ENCODE assay signal across 9 mouse cellular contexts in the genomic region with DNA sequence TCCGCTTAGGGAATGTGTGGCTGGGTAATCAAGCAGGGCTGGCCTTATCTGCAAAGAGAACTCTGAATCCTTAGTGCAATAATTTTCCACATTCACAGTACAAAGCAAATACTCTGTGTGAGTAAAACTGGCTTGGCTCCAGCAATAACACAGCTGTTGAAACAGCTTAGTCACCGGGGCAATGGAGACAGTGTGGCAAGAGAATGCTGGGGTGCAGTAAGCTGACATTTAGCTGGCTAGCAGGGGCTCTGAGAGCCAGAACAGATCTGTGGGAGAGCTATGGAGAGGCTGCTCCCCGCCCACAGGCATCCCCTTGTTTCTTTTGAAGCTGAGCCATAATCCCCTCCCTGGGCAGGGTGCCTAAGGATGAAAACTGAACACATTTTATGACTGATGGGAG. TPM values are rescaled to one million over a fixed set of nuclear protein-coding genes. Genes with fewer than 3 reads are reported as not detected.
DNase-seq lines count a peak whose midpoint lies in the region; ATAC-seq lines count a peak whose summit lies in the region.
"Had no signal": no experiment of that assay in that cellular context is flagged by ENCODE, and none has a peak within 500 bp of the region (broad histone marks: within the 10 kb centered on the region; RNA-seq: fewer than 3 reads in every experiment).

No protein-coding gene starts in this region.

- no peak overlapping the region for H3K4me3 ChIP-seq in hindbrain, embryonic 13.5 days

- 17% methylated on average over 3 of the region's 3 CpGs for WGBS in hindbrain, embryonic 13.5 days

- H3K9me3 ChIP-seq in hindbrain, embryonic 13.5 days, result no peaks in the 10 kb centered on the region

- H3K4me2 ChIP-seq in hindbrain, embryonic 13.5 days, result no peak overlapping the region

- H3K36me3 ChIP-seq in hindbrain, embryonic 13.5 days, result no peaks in the 10 kb centered on the region

- peaks cover 10% of the 10 kb centered on the region for H3K4me1 ChIP-seq in hindbrain, embryonic 13.5 days (replicated peaks)

- H3K27me3 ChIP-seq in hindbrain, embryonic 13.5 days, result no peaks in the 10 kb centered on the region

- DNase-seq in NIH3T3 (ENCODE audit: low read depth), result peak; percentile 97
- peak; percentile 74 for DNase-seq in embryo, embryonic 10 days (ENCODE audit: low spot score)
- DNase-seq in gastrocnemius, adult 8-10 months (ENCODE audit: low spot score in 2 of 2), result peak; percentile 14 to 32
- DNase-seq in layer of hippocampus, postnatal 10 days (ENCODE audit: low spot score in 2 of 2), result peak; percentile 63 to 68
- peak; percentile 85 for DNase-seq in lung, postnatal 25 days (ENCODE audit: low spot score)
- peak; percentile 89 for DNase-seq in right cerebral cortex, adult 18-20 months

- H3K9ac ChIP-seq in hindbrain, embryonic 13.5 days, result no peak overlapping the region

- H3K27ac ChIP-seq in hindbrain, embryonic 13.5 days, result peak overlapping the region; percentile 49

- peak; percentile 95 for ATAC-seq in hindbrain, embryonic 13.5 days (ENCODE audit: low FRiP score)
- no peak for ATAC-seq in erythroid progenitor cell, adult 5-6 weeks (replicated peaks; ENCODE audit: low FRiP score, poor library complexity, severe bottlenecking)

RNA-seq across cellular contexts. Expression of a gene that starts 45.8 kb away (rescaled TPM):
- total RNA-seq in gastrocnemius, adult 8-10 months (2022), result 10 to 100 TPM; 15.8 to 28.8 (median 25.4) TPM
- polyA plus RNA-seq in hindbrain, embryonic 13.5 days (2015; fragmentation: Nextera tagmentation; extraction: Ambion mirVana), result 94.5 and 110 TPM in 2 replicates
- 10 to 100 TPM; 21.6 to 25.0 TPM for total RNA-seq in layer of hippocampus, postnatal 10 days (2021)
- total RNA-seq in erythroid progenitor cell, adult 5-6 weeks (2015; ENCODE audit: low replicate concordance), result 5.4 and 6.5 TPM in 2 replicates
- 2.0 and 6.7 TPM in 2 replicates for total RNA-seq in erythroid progenitor cell, adult 5-6 weeks (2017; ENCODE audit: low replicate concordance)
- total RNA-seq: MEL had no signal

Comparison
In these comparisons a context has a peak if more than half of its experiments do, and no peak if none do; other contexts are left out.
1. DNase-seq: peak in every context shown above with its lines; median percentile 97 in NIH3T3; 89 in right cerebral cortex, adult 18-20 months; 85 in lung, postnatal 25 days; 74 in embryo, embryonic 10 days; 66 in layer of hippocampus, postnatal 10 days; 23 in gastrocnemius, adult 8-10 months.